Mouse (Mus musculus): ENCODE measurements at regions not wholly inside any gene's neighbourhood (a gene's known extent, or its start where the extent isn't known, plus 50 kb on each side); places are given as distances from the start of the nearest gene placed in this dataset.

- peak; percentile 97 for ATAC-seq (ENCODE audit: low read depth)
- no peak overlapping the region for H3K9ac ChIP-seq (ENCODE audit: low read length)
- H3K27me3 ChIP-seq (ENCODE audit: control insufficient read depth, insufficient read depth, low read depth, low read length) = no peaks in the 10 kb centered on the region
- H3K4me2 ChIP-seq (ENCODE audit: low read depth, low read length) = peak overlapping the region; percentile 40
- no peaks in the 10 kb centered on the region for H3K9me3 ChIP-seq (ENCODE audit: control insufficient read depth, low read length)
- H3K4me3 ChIP-seq (ENCODE audit: low read length) = no peak overlapping the region
- WGBS = 23% methylated on average over 12 of the region's 12 CpGs
- peak overlapping the region; percentile 47; the same call in 1 of the 2 replicates for H3K27ac ChIP-seq (ENCODE audit: low read length)
- H3K4me1 ChIP-seq (replicated peaks; ENCODE audit: control insufficient read depth, insufficient read depth, low read length) = peaks cover 11% of the 10 kb centered on the region
- no peaks in the 10 kb centered on the region for H3K36me3 ChIP-seq (ENCODE audit: control insufficient read depth, insufficient read depth, low read length)
Measured at GRCm38 (mm10) chr19:27066449-27067181, 149.7 kb upstream of the Vldlr start.

- H3K27ac ChIP-seq (ENCODE audit: low read length) = no peak overlapping the region
- 46% methylated on average over 3 of the region's 3 CpGs for WGBS
- no peaks in the 10 kb centered on the region for H3K36me3 ChIP-seq (ENCODE audit: control insufficient read depth, insufficient read depth, low read length)
- no peak overlapping the region for H3K4me3 ChIP-seq (ENCODE audit: low read length)
- no peaks in the 10 kb centered on the region for H3K27me3 ChIP-seq (ENCODE audit: control insufficient read depth, insufficient read depth, low read depth, low read length)
- H3K9ac ChIP-seq (ENCODE audit: low read length) = no peak overlapping the region
- H3K9me3 ChIP-seq (ENCODE audit: control insufficient read depth, low read length) = no peaks in the 10 kb centered on the region
- ATAC-seq (ENCODE audit: low read depth) = no peak
- H3K4me1 ChIP-seq (replicated peaks; ENCODE audit: control insufficient read depth, insufficient read depth, low read length) = peaks cover 3% of the 10 kb centered on the region; the same call in 1 of the 2 replicates
- H3K4me2 ChIP-seq (ENCODE audit: low read depth, low read length) = no peak overlapping the region
Measured at GRCm38 (mm10) chr19:27073281-27073680, 143.0 kb upstream of the Vldlr start.

GRCm38 (mm10) chr19:27075019-27075418 lies 141.3 kb upstream of the Vldlr start:
- Histone ChIP-seq H3K9ac (ENCODE audit: low read length) (no peak overlapping the region), H3K27me3 (ENCODE audit: control insufficient read depth, insufficient read depth, low read depth, low read length) (no peaks in the 10 kb centered on the region), H3K36me3 (ENCODE audit: control insufficient read depth, insufficient read depth, low read length) (no peaks in the 10 kb centered on the region), H3K4me2 (ENCODE audit: low read depth, low read length) (no peak overlapping the region), H3K4me3 (ENCODE audit: low read length) (no peak overlapping the region), H3K9me3 (ENCODE audit: control insufficient read depth, low read length) (no peaks in the 10 kb centered on the region), H3K4me1 (replicated peaks; ENCODE audit: control insufficient read depth, insufficient read depth, low read length) (peaks cover 3% of the 10 kb centered on the region; the same call in 1 of the 2 replicates), H3K27ac (ENCODE audit: low read length) (no peak overlapping the region)
- WGBS = 69% methylated on average over 5 of the region's 5 CpGs
- ATAC-seq (ENCODE audit: low read depth) = no peak

GRCm38 (mm10) chr19:27076920-27077512 lies 139.3 kb upstream of the Vldlr start:
- Histone ChIP-seq H3K4me1 (replicated peaks; ENCODE audit: control insufficient read depth, insufficient read depth, low read length) (peaks cover 3% of the 10 kb centered on the region; the same call in 1 of the 2 replicates), H3K4me3 (ENCODE audit: low read length) (no peak overlapping the region), H3K9ac (ENCODE audit: low read length) (no peak overlapping the region), H3K9me3 (ENCODE audit: control insufficient read depth, low read length) (no peaks in the 10 kb centered on the region), H3K27me3 (ENCODE audit: control insufficient read depth, insufficient read depth, low read depth, low read length) (no peaks in the 10 kb centered on the region), H3K27ac (ENCODE audit: low read length) (peak overlapping the region; percentile 68), H3K4me2 (ENCODE audit: low read depth, low read length) (no peak overlapping the region), H3K36me3 (ENCODE audit: control insufficient read depth, insufficient read depth, low read length) (no peaks in the 10 kb centered on the region)
- ATAC-seq (ENCODE audit: low read depth) = peak; percentile 97
- 28% methylated on average over 4 of the region's 4 CpGs for WGBS

- H3K27ac ChIP-seq (ENCODE audit: low read length) = no peak overlapping the region
- no peak overlapping the region for H3K4me2 ChIP-seq (ENCODE audit: low read depth, low read length)
- no peaks in the 10 kb centered on the region for H3K9me3 ChIP-seq (ENCODE audit: control insufficient read depth, low read length)
- H3K4me3 ChIP-seq (ENCODE audit: low read length) = no peak overlapping the region
- no peaks in the 10 kb centered on the region for H3K36me3 ChIP-seq (ENCODE audit: control insufficient read depth, insufficient read depth, low read length)
- ATAC-seq (ENCODE audit: low read depth) = no peak
- no peaks in the 10 kb centered on the region for H3K4me1 ChIP-seq (replicated peaks; ENCODE audit: control insufficient read depth, insufficient read depth, low read length)
- no peak overlapping the region for H3K9ac ChIP-seq (ENCODE audit: low read length)
- 80% methylated on average over 2 of the region's 2 CpGs for WGBS
- H3K27me3 ChIP-seq (ENCODE audit: control insufficient read depth, insufficient read depth, low read depth, low read length) = no peaks in the 10 kb centered on the region
Measured at GRCm38 (mm10) chr19:27087344-27087743, 128.9 kb upstream of the Vldlr start.

GRCm38 (mm10) chr19:27087833-27088232 lies 128.5 kb upstream of the Vldlr start:
- no peak overlapping the region for H3K4me3 ChIP-seq (ENCODE audit: low read length)
- H3K4me2 ChIP-seq (ENCODE audit: low read depth, low read length) = no peak overlapping the region
- no peak for ATAC-seq (ENCODE audit: low read depth)
- H3K4me1 ChIP-seq (replicated peaks; ENCODE audit: control insufficient read depth, insufficient read depth, low read length) = no peaks in the 10 kb centered on the region
- no peaks in the 10 kb centered on the region for H3K36me3 ChIP-seq (ENCODE audit: control insufficient read depth, insufficient read depth, low read length)
- no peak overlapping the region for H3K27ac ChIP-seq (ENCODE audit: low read length)
- H3K9ac ChIP-seq (ENCODE audit: low read length) = no peak overlapping the region
- no peaks in the 10 kb centered on the region for H3K9me3 ChIP-seq (ENCODE audit: control insufficient read depth, low read length)
- H3K27me3 ChIP-seq (ENCODE audit: control insufficient read depth, insufficient read depth, low read depth, low read length) = no peaks in the 10 kb centered on the region
- 72% methylated on average over 5 of the region's 5 CpGs for WGBS

GRCm38 (mm10) chr19:27089099-27089498 lies 127.2 kb upstream of the Vldlr start:
- Histone ChIP-seq H3K4me1 (replicated peaks; ENCODE audit: control insufficient read depth, insufficient read depth, low read length) (no peaks in the 10 kb centered on the region), H3K9ac (ENCODE audit: low read length) (no peak overlapping the region), H3K4me2 (ENCODE audit: low read depth, low read length) (no peak overlapping the region), H3K27ac (ENCODE audit: low read length) (no peak overlapping the region), H3K4me3 (ENCODE audit: low read length) (no peak overlapping the region), H3K27me3 (ENCODE audit: control insufficient read depth, insufficient read depth, low read depth, low read length) (no peaks in the 10 kb centered on the region), H3K9me3 (ENCODE audit: control insufficient read depth, low read length) (no peaks in the 10 kb centered on the region), H3K36me3 (ENCODE audit: control insufficient read depth, insufficient read depth, low read length) (no peaks in the 10 kb centered on the region)
- 79% methylated on average over 1 of the region's 1 CpGs for WGBS
- ATAC-seq (ENCODE audit: low read depth) = no peak

GRCm38 (mm10) chr19:27091603-27092002 lies 124.7 kb upstream of the Vldlr start:
- Histone ChIP-seq H3K36me3 (ENCODE audit: control insufficient read depth, insufficient read depth, low read length) (no peaks in the 10 kb centered on the region), H3K9ac (ENCODE audit: low read length) (no peak overlapping the region), H3K4me1 (replicated peaks; ENCODE audit: control insufficient read depth, insufficient read depth, low read length) (no peaks in the 10 kb centered on the region), H3K4me2 (ENCODE audit: low read depth, low read length) (no peak overlapping the region), H3K27me3 (ENCODE audit: control insufficient read depth, insufficient read depth, low read depth, low read length) (no peaks in the 10 kb centered on the region), H3K27ac (ENCODE audit: low read length) (no peak overlapping the region), H3K9me3 (ENCODE audit: control insufficient read depth, low read length) (no peaks in the 10 kb centered on the region), H3K4me3 (ENCODE audit: low read length) (no peak overlapping the region)
- no peak for ATAC-seq (ENCODE audit: low read depth)
- 89% methylated on average over 2 of the region's 2 CpGs for WGBS

GRCm38 (mm10) chr19:27094777-27095478 lies 121.4 kb upstream of the Vldlr start:
- no peak overlapping the region for H3K27ac ChIP-seq (ENCODE audit: low read length)
- no peak overlapping the region for H3K4me2 ChIP-seq (ENCODE audit: low read depth, low read length)
- 69% methylated on average over 13 of the region's 13 CpGs for WGBS
- no peak overlapping the region for H3K9ac ChIP-seq (ENCODE audit: low read length)
- H3K4me1 ChIP-seq (replicated peaks; ENCODE audit: control insufficient read depth, insufficient read depth, low read length) = no peaks in the 10 kb centered on the region
- ATAC-seq (ENCODE audit: low read depth) = no peak
- H3K27me3 ChIP-seq (ENCODE audit: control insufficient read depth, insufficient read depth, low read depth, low read length) = no peaks in the 10 kb centered on the region
- H3K9me3 ChIP-seq (ENCODE audit: control insufficient read depth, low read length) = no peaks in the 10 kb centered on the region
- no peak overlapping the region for H3K4me3 ChIP-seq (ENCODE audit: low read length)
- no peaks in the 10 kb centered on the region for H3K36me3 ChIP-seq (ENCODE audit: control insufficient read depth, insufficient read depth, low read length)
